Mouse (Mus musculus) left cerebral cortex, adult 11 months (tissue): ENCODE data around the gene Actrt3.
"Not testable (repeated sequence)": the region's sequence is repeated elsewhere in the genome, so short reads cannot be mapped to it uniquely, and the experiment has no call there.

ENCODE experiments used
- DNase-seq: peaks from one replicate; pipeline ENCODE4 v3.0.0; 2022; ENCODE audit warnings: low spot score

The Actrt3 gene

DNA sequence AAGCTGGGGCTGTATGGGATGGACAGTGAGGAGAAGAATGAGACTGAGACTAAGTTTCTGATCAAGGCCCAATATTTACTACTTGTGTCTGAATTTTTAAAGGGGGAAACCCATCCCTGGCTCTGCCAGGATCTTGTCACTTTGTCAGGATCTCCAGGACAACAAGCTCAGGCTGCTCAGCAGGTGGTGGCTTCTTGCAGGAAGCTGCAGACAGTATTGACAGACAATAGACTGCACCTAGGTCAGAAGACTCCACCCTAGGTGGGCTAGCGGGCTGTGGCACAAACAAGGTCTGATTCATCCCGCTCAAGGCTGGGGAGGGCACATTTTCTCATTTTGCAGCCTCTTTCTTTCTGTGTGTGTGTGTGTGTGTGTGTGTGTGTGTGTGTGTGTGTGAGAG is 26.2 kb downstream of the Actrt3 start:
- no peak for DNase-seq

DNA sequence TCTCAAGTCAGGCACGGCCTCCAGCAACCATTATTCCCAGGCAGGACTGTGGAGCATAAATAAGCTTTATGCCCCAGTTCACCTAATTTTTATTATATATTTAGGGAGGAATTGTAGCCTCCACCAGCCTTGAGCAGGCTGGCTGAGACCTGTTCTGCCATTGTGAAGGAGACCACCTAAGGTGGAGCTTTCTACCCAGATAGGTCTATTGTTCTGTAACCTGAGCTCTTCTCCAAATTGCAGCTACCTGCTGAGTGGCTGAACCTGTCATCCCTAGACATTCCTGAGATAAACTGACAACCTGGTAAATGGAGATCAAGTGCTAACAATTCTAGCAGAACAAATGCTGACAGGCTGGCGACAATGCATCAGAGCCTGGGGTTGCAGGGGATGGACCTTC is 33.4 kb downstream of the Actrt3 start:
- DNase-seq, result not testable (repeated sequence)

DNA sequence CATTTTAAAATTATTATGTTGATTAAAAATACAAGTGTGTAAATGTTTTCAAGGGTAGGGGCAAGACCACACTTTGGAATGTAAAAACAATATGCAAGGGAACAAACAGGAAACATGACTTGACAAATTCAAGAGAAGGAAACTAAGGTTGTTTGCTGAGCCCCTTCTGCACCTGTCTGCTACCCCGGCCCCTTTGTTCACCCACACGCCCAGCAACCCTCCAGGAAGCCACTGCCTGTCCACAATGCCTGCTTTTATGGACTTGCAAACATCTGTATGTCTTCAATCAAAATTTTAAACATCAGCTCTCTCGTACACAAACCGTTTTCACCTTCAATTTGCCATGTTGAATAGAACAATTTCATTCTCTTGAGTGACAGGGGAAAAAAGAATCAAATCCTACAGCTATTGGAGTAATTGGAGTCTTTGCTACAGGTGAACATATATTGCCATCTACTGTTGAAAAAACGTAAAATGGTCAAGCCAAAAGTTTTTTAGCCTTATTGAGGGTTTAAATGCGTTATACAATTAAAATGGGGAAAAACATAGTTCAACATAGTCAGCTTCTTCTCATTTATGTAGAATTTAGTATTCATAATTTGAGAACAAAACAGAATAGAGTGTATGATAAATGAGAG is 38.9 kb downstream of the Actrt3 start:
- no peak for DNase-seq

DNA sequence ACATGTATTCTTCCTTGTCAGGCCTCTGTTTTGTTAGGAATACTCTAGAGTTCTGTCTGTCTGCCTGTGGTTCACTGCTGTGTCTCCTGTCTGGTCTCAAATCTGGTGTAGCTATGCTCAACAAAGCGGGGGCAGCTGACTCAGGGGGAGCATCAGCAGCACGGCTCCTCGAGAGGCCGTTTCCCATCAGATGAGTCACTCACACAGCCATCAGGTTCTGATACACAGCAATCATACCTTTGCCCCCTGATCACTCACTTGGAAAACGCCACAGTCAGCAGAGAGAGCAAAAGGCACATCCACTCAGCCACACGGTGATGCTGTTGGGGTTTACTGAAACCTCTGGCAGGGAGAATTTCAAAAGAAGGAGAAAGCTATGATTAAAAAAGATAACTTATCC is 46.0 kb downstream of the Actrt3 start:
- DNase-seq, result no peak

DNA sequence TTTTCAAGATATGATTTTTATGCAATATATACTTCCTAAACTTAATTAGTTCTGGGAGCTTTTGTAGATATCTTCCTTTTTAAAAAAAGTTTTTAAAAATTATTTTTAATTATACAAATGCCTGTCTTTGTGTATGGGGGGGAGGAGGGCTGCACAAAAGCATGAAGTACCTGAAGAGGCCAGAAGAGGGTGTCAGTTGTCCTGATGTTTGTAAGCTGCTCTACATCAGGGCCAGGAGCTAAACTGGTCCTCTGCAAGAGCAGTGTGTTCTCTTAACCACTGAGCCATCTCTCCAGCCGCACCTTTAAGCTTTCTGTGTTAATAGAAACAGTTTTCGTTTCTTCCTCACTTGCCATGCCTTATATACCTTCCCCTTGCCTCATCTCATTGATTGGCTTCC is 49.5 kb downstream of the Actrt3 start:
- no peak for DNase-seq

DNA sequence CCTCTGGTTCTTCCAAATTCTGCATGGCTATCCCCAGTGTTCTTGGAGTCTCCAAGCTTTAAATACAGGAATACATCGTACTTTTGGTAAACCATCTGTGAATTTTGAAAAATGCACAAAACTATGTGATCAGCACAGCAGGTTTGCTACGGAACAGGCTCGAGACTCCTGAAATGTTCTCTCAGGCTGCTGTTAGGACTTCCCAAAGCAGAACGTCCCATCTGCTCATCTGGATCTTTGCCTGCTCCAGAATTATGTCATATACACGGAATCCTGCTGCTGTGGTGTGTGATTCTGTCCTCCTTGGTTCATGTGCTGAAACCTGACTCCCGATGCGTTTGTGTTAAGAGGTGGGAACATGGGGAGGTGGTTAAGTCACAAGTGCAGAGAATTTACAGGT is 50.8 kb downstream of the Actrt3 start:
- DNase-seq, result no peak

DNA sequence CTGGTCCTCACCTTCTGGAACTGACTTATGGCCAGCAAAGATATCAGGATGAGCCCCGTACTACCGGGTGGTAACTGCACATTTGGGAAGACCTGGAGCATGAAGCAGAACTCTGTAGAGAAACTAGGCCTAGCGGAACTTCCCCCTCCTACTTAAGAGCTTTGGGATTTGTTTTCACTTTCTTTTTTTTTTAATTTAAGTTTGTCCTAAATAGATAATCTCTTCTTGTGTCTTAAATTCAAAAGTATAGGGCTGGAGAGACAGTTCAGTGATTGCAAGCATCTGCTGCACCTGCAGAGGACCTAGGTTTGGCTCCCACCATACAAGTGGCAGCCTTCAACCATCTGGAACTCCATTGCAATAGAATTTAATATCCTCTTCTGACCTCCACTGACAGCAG is 51.8 kb downstream of the Actrt3 start, which contains the start of gene Mecom:
Gene Mecom, minus strand, starts transcription at position 101 of the 400 bp plus-strand sequence.
- no peak for DNase-seq
